Mouse (Mus musculus): Measurements from ENCODE around the gene Trhr2. TPM values are rescaled to one million over a fixed set of nuclear protein-coding genes. Genes with fewer than 3 reads are reported as not detected.

The Trhr2 gene
- polyA plus RNA-seq, 1 experiment from 2014 or later: not detected

- Histone ChIP-seq H3K36me3 (ENCODE audit: control insufficient read depth, insufficient read depth, low read length) (no peaks in the 10 kb centered on the region; the same call in 1 of the 2 replicates), H3K4me3 (ENCODE audit: low read depth, low read length) (peak within 1 kb of the TSS; percentile 97), H3K27me3 (ENCODE audit: control insufficient read depth, insufficient read depth, low read length) (no peaks in the 10 kb centered on the region), H3K9me3 (ENCODE audit: control insufficient read depth, low read length) (no peaks in the 10 kb centered on the region), H3K27ac (ENCODE audit: low read depth, low read length) (peak within 1 kb of the TSS; percentile 79), H3K9ac (ENCODE audit: low read length) (peak within 1 kb of the TSS; percentile 92), H3K4me2 (ENCODE audit: low read depth) (peak within 1 kb of the TSS; percentile 84), H3K4me1 (ENCODE audit: control insufficient read depth, insufficient read depth, low read length) (peaks cover 6% of the 10 kb centered on the region; the same call in 1 of the 2 replicates)
- ATAC-seq (ENCODE audit: insufficient read depth, low FRiP score, low TSS enrichment) (peak; percentile 79), DNase-seq (ENCODE audit: low spot score) (peak; percentile 100)
- WGBS: under 1% methylated on average over 93 of the region's 107 CpGs
Observed at GRCm38 (mm10) chr8:122376365-122377231, 16.1 kb upstream of the Trhr2 start, which contains the start of gene Zc3h18. Zc3h18 (plus strand) TSS chr8:122376609.

- no peak; the same call in none of the 2 replicates for ATAC-seq (ENCODE audit: insufficient read depth, low FRiP score, low TSS enrichment)
Observed at GRCm38 (mm10) chr8:122375751-122376364, 15.3 kb upstream of the Trhr2 start.

GRCm38 (mm10) chr8:122375320-122375719, 14.8 kb upstream of the Trhr2 start:
- DNase-seq (ENCODE audit: low spot score) (no peak), ATAC-seq (ENCODE audit: insufficient read depth, low FRiP score, low TSS enrichment) (no peak; the same call in 1 of the 2 replicates)
- no peak overlapping the region for H3K9ac ChIP-seq (ENCODE audit: low read length)
- H3K9me3 ChIP-seq (ENCODE audit: control insufficient read depth, low read length): no peaks in the 10 kb centered on the region
- peaks cover 6% of the 10 kb centered on the region; the same call in 1 of the 2 replicates for H3K4me1 ChIP-seq (ENCODE audit: control insufficient read depth, insufficient read depth, low read length)
- H3K27me3 ChIP-seq (ENCODE audit: control insufficient read depth, insufficient read depth, low read length): no peaks in the 10 kb centered on the region
- no peak overlapping the region for H3K27ac ChIP-seq (ENCODE audit: low read depth, low read length)
- no peaks in the 10 kb centered on the region; the same call in 1 of the 2 replicates for H3K36me3 ChIP-seq (ENCODE audit: control insufficient read depth, insufficient read depth, low read length)
- H3K4me2 ChIP-seq (ENCODE audit: low read depth): peak overlapping the region; percentile 40; the same call in 1 of the 2 replicates
- H3K4me3 ChIP-seq (ENCODE audit: low read depth, low read length): no peak overlapping the region
- WGBS: 96% methylated on average over 7 of the region's 7 CpGs

More at GRCm38 (mm10) chr8:122375751-122376364, 15.3 kb upstream of the Trhr2 start:
- Histone ChIP-seq H3K36me3 (ENCODE audit: control insufficient read depth, insufficient read depth, low read length) (no peaks in the 10 kb centered on the region; the same call in 1 of the 2 replicates), H3K4me2 (ENCODE audit: low read depth) (peak overlapping the region; percentile 40), H3K27me3 (ENCODE audit: control insufficient read depth, insufficient read depth, low read length) (no peaks in the 10 kb centered on the region), H3K4me3 (ENCODE audit: low read depth, low read length) (peak overlapping the region; percentile 97), H3K9me3 (ENCODE audit: control insufficient read depth, low read length) (no peaks in the 10 kb centered on the region), H3K4me1 (ENCODE audit: control insufficient read depth, insufficient read depth, low read length) (peaks cover 6% of the 10 kb centered on the region; the same call in 1 of the 2 replicates), H3K27ac (ENCODE audit: low read depth, low read length) (no peak overlapping the region), H3K9ac (ENCODE audit: low read length) (no peak overlapping the region)
- 25% methylated on average over 12 of the region's 13 CpGs for WGBS
- DNase-seq (ENCODE audit: low spot score): no peak

GRCm38 (mm10) chr8:122371706-122372105, 11.2 kb upstream of the Trhr2 start:
- H3K4me1 ChIP-seq (ENCODE audit: control insufficient read depth, insufficient read depth, low read length): no peaks in the 10 kb centered on the region
- H3K27ac ChIP-seq (ENCODE audit: low read depth, low read length): no peak overlapping the region
- ATAC-seq (ENCODE audit: insufficient read depth, low FRiP score, low TSS enrichment) (no peak), DNase-seq (ENCODE audit: low spot score) (no peak)
- no peak overlapping the region for H3K9ac ChIP-seq (ENCODE audit: low read length)
- no peaks in the 10 kb centered on the region for H3K9me3 ChIP-seq (ENCODE audit: control insufficient read depth, low read length)
- H3K4me2 ChIP-seq (ENCODE audit: low read depth): no peak overlapping the region
- H3K4me3 ChIP-seq (ENCODE audit: low read depth, low read length): no peak overlapping the region
- 83% methylated on average over 6 of the region's 6 CpGs for WGBS
- no peaks in the 10 kb centered on the region for H3K27me3 ChIP-seq (ENCODE audit: control insufficient read depth, insufficient read depth, low read length)
- H3K36me3 ChIP-seq (ENCODE audit: control insufficient read depth, insufficient read depth, low read length): no peaks in the 10 kb centered on the region

GRCm38 (mm10) chr8:122369665-122370064, 9.1 kb upstream of the Trhr2 start:
- no peak overlapping the region for H3K4me3 ChIP-seq (ENCODE audit: low read depth, low read length)
- H3K4me2 ChIP-seq (ENCODE audit: low read depth): no peak overlapping the region
- no peaks in the 10 kb centered on the region for H3K36me3 ChIP-seq (ENCODE audit: control insufficient read depth, insufficient read depth, low read length)
- DNase-seq (ENCODE audit: low spot score) (peak; percentile 66), ATAC-seq (ENCODE audit: insufficient read depth, low FRiP score, low TSS enrichment) (no peak)
- WGBS: 14% methylated on average over 9 of the region's 9 CpGs
- H3K27ac ChIP-seq (ENCODE audit: low read depth, low read length): no peak overlapping the region
- H3K9me3 ChIP-seq (ENCODE audit: control insufficient read depth, low read length): no peaks in the 10 kb centered on the region
- H3K4me1 ChIP-seq (ENCODE audit: control insufficient read depth, insufficient read depth, low read length): no peaks in the 10 kb centered on the region
- no peaks in the 10 kb centered on the region for H3K27me3 ChIP-seq (ENCODE audit: control insufficient read depth, insufficient read depth, low read length)
- no peak overlapping the region for H3K9ac ChIP-seq (ENCODE audit: low read length)

GRCm38 (mm10) chr8:122368494-122368893, 7.9 kb upstream of the Trhr2 start:
- Histone ChIP-seq H3K4me2 (ENCODE audit: low read depth) (no peak overlapping the region), H3K4me1 (ENCODE audit: control insufficient read depth, insufficient read depth, low read length) (no peaks in the 10 kb centered on the region), H3K27ac (ENCODE audit: low read depth, low read length) (no peak overlapping the region), H3K27me3 (ENCODE audit: control insufficient read depth, insufficient read depth, low read length) (no peaks in the 10 kb centered on the region), H3K9ac (ENCODE audit: low read length) (no peak overlapping the region), H3K36me3 (ENCODE audit: control insufficient read depth, insufficient read depth, low read length) (no peaks in the 10 kb centered on the region), H3K4me3 (ENCODE audit: low read depth, low read length) (no peak overlapping the region), H3K9me3 (ENCODE audit: control insufficient read depth, low read length) (no peaks in the 10 kb centered on the region)
- ATAC-seq (ENCODE audit: insufficient read depth, low FRiP score, low TSS enrichment): no peak
- DNase-seq (ENCODE audit: low spot score): no peak
- WGBS: 82% methylated on average over 10 of the region's 10 CpGs

- Histone ChIP-seq H3K36me3 (ENCODE audit: control insufficient read depth, insufficient read depth, low read length) (no peaks in the 10 kb centered on the region), H3K4me2 (ENCODE audit: low read depth) (no peak overlapping the region), H3K9ac (ENCODE audit: low read length) (no peak overlapping the region), H3K9me3 (ENCODE audit: control insufficient read depth, low read length) (no peaks in the 10 kb centered on the region), H3K4me3 (ENCODE audit: low read depth, low read length) (no peak overlapping the region), H3K4me1 (ENCODE audit: control insufficient read depth, insufficient read depth, low read length) (no peaks in the 10 kb centered on the region), H3K27me3 (ENCODE audit: control insufficient read depth, insufficient read depth, low read length) (no peaks in the 10 kb centered on the region), H3K27ac (ENCODE audit: low read depth, low read length) (no peak overlapping the region)
- 47% methylated on average over 8 of the region's 8 CpGs for WGBS
- DNase-seq (ENCODE audit: low spot score) (no peak), ATAC-seq (ENCODE audit: insufficient read depth, low FRiP score, low TSS enrichment) (no peak)
Observed at GRCm38 (mm10) chr8:122362967-122363366, 2.4 kb upstream of the Trhr2 start.

- H3K4me1 ChIP-seq (ENCODE audit: control insufficient read depth, insufficient read depth, low read length): no peaks in the 10 kb centered on the region
- no peak overlapping the region for H3K4me2 ChIP-seq (ENCODE audit: low read depth)
- no peak overlapping the region for H3K9ac ChIP-seq (ENCODE audit: low read length)
- no peaks in the 10 kb centered on the region for H3K27me3 ChIP-seq (ENCODE audit: control insufficient read depth, insufficient read depth, low read length)
- no peak overlapping the region for H3K27ac ChIP-seq (ENCODE audit: low read depth, low read length)
- H3K36me3 ChIP-seq (ENCODE audit: control insufficient read depth, insufficient read depth, low read length): no peaks in the 10 kb centered on the region
- no peaks in the 10 kb centered on the region for H3K9me3 ChIP-seq (ENCODE audit: control insufficient read depth, low read length)
- no peak overlapping the region for H3K4me3 ChIP-seq (ENCODE audit: low read depth, low read length)
- ATAC-seq (ENCODE audit: insufficient read depth, low FRiP score, low TSS enrichment) (no peak), DNase-seq (ENCODE audit: low spot score) (no peak)
- 47% methylated on average over 5 of the region's 5 CpGs for WGBS
Observed at GRCm38 (mm10) chr8:122362271-122362670, 1.7 kb upstream of the Trhr2 start.

All from neural tube, embryonic 11.5 days (tissue).